Mouse (Mus musculus) gastrocnemius, postnatal 25 days (tissue): ENCODE measurements around the gene Tmem59. TPM values are rescaled to one million over a fixed set of nuclear protein-coding genes. Genes with fewer than 3 reads are reported as not detected.

Source experiments
- DNase-seq: peaks from one replicate; pipeline ENCODE4 v3.0.0; 2022
- total RNA-seq, 2 experiments: library from RNA; stranded (reverse); gene quantifications; 1 replicate in 1 of 2; 2 replicates in 1 of 2; pipeline ENCODE4 v1.2.3; 2021

The Tmem59 gene
- total RNA-seq, 2 experiments from 2014 or later = 63.4 to 80.2 TPM

- DNase-seq = no peak
Measured at GRCm38 (mm10) chr4:107179561-107179960, 1.4 kb downstream of the Tmem59 start.

- DNase-seq = no peak
Measured at GRCm38 (mm10) chr4:107180746-107181145, 2.5 kb downstream of the Tmem59 start.

- no peak for DNase-seq
Measured at GRCm38 (mm10) chr4:107181866-107182265, 3.7 kb downstream of the Tmem59 start.

- DNase-seq = no peak
Measured at GRCm38 (mm10) chr4:107182796-107183195, 4.6 kb downstream of the Tmem59 start.

- no peak for DNase-seq
Measured at GRCm38 (mm10) chr4:107183203-107183602, 5.0 kb downstream of the Tmem59 start.

GRCm38 (mm10) chr4:107185703-107186102 is 7.5 kb downstream of the Tmem59 start:
- DNase-seq = no peak

- DNase-seq = no peak
Measured at GRCm38 (mm10) chr4:107193841-107194240, 15.6 kb downstream of the Tmem59 start.

GRCm38 (mm10) chr4:107196454-107196853 is 18.3 kb downstream of the Tmem59 start:
- no peak for DNase-seq

GRCm38 (mm10) chr4:107198072-107198471 is 19.9 kb downstream of the Tmem59 start:
- DNase-seq = no peak

- DNase-seq = no peak
Measured at GRCm38 (mm10) chr4:107201779-107202178, 23.6 kb downstream of the Tmem59 start.

GRCm38 (mm10) chr4:107203001-107203400 is 24.8 kb downstream of the Tmem59 start:
- DNase-seq = no peak

- no peak for DNase-seq
Measured at GRCm38 (mm10) chr4:107207016-107207415, 28.8 kb downstream of the Tmem59 start.

- DNase-seq = no peak
Measured at GRCm38 (mm10) chr4:107208880-107209279, 30.7 kb downstream of the Tmem59 start, which contains the start of gene Ldlrad1. Gene Ldlrad1 (plus strand): TSS chr4:107209180.

GRCm38 (mm10) chr4:107210483-107211097 is 32.4 kb downstream of the Tmem59 start:
- no peak for DNase-seq

GRCm38 (mm10) chr4:107211465-107211864 is 33.3 kb downstream of the Tmem59 start:
- DNase-seq = no peak

GRCm38 (mm10) chr4:107211936-107212335 is 33.7 kb downstream of the Tmem59 start:
- no peak for DNase-seq

- DNase-seq = no peak
Measured at GRCm38 (mm10) chr4:107213279-107214011, 35.2 kb downstream of the Tmem59 start.

GRCm38 (mm10) chr4:107217574-107217973 is 39.4 kb downstream of the Tmem59 start:
- no peak for DNase-seq

GRCm38 (mm10) chr4:107221524-107221923 is 43.3 kb downstream of the Tmem59 start:
- DNase-seq = no peak

- DNase-seq = peak; percentile 61
Measured at GRCm38 (mm10) chr4:107223225-107224204, 45.3 kb downstream of the Tmem59 start.

- DNase-seq = no peak
Measured at GRCm38 (mm10) chr4:107226313-107226712, 48.1 kb downstream of the Tmem59 start.

- DNase-seq = no peak
Measured at GRCm38 (mm10) chr4:107232219-107232618, 54.0 kb downstream of the Tmem59 start.

- DNase-seq = no peak
Measured at GRCm38 (mm10) chr4:107238253-107238652, 60.1 kb downstream of the Tmem59 start.
